Mouse (Mus musculus): ENCODE results near the gene Tmem120b.
A peak's percentile ranks its signal among the peaks of the same experiment; 100 is the strongest.

Tmem120b gene

GRCm38 (mm10) chr5:123093077-123093633, 24.9 kb downstream of the Tmem120b start:
- DNase-seq: no peak

- DNase-seq: peak; percentile 67
Observed at GRCm38 (mm10) chr5:123094238-123094991, 26.2 kb downstream of the Tmem120b start.

- no peak for DNase-seq
Observed at GRCm38 (mm10) chr5:123096299-123096698, 28.1 kb downstream of the Tmem120b start.

GRCm38 (mm10) chr5:123098487-123098886, 30.3 kb downstream of the Tmem120b start:
- DNase-seq: no peak

GRCm38 (mm10) chr5:123102376-123102775, 34.2 kb downstream of the Tmem120b start:
- no peak for DNase-seq

GRCm38 (mm10) chr5:123103556-123103955, 35.3 kb downstream of the Tmem120b start:
- peak; percentile 83 for DNase-seq

- no peak for DNase-seq
Observed at GRCm38 (mm10) chr5:123104769-123105168, 36.6 kb downstream of the Tmem120b start.

GRCm38 (mm10) chr5:123109452-123110203, 41.4 kb downstream of the Tmem120b start:
- DNase-seq: peak; percentile 61

- peak; percentile 72 for DNase-seq
Observed at GRCm38 (mm10) chr5:123110296-123110721, 42.1 kb downstream of the Tmem120b start.

GRCm38 (mm10) chr5:123114109-123114508, 45.9 kb downstream of the Tmem120b start:
- DNase-seq: no peak

- DNase-seq: peak; percentile 41
Observed at GRCm38 (mm10) chr5:123114924-123115323, 46.7 kb downstream of the Tmem120b start.

- peak; percentile 44 for DNase-seq
Observed at GRCm38 (mm10) chr5:123116080-123116479, 47.9 kb downstream of the Tmem120b start.

- peak; percentile 87 for DNase-seq
Observed at GRCm38 (mm10) chr5:123117257-123117656, 49.0 kb downstream of the Tmem120b start.

- peak; percentile 62 for DNase-seq
Observed at GRCm38 (mm10) chr5:123117773-123118172, 49.6 kb downstream of the Tmem120b start.

GRCm38 (mm10) chr5:123118826-123119225, 50.6 kb downstream of the Tmem120b start:
- DNase-seq: no peak

- DNase-seq: no peak
Observed at GRCm38 (mm10) chr5:123120624-123121215, 52.5 kb downstream of the Tmem120b start.

- DNase-seq: no peak
Observed at GRCm38 (mm10) chr5:123122181-123122580, 54.0 kb downstream of the Tmem120b start.

- DNase-seq: no peak
Observed at GRCm38 (mm10) chr5:123125105-123125504, 56.9 kb downstream of the Tmem120b start.

GRCm38 (mm10) chr5:123125638-123126406, 57.6 kb downstream of the Tmem120b start:
- DNase-seq: peak; percentile 46

GRCm38 (mm10) chr5:123127031-123127430, 58.8 kb downstream of the Tmem120b start:
- DNase-seq: no peak

GRCm38 (mm10) chr5:123128426-123129169, 60.4 kb downstream of the Tmem120b start:
- DNase-seq: no peak

Data from kidney, postnatal 14 days (tissue).